Mouse (Mus musculus): ENCODE data around the gene Fgfr2. TPM values are rescaled to one million over a fixed set of nuclear protein-coding genes. Genes with fewer than 3 reads are reported as not detected.
A peak's percentile ranks its signal among the peaks of the same experiment; 100 is the strongest.

Fgfr2 gene
- polyA plus RNA-seq, 1 experiment from 2014 or later = 81.1 TPM

DNA sequence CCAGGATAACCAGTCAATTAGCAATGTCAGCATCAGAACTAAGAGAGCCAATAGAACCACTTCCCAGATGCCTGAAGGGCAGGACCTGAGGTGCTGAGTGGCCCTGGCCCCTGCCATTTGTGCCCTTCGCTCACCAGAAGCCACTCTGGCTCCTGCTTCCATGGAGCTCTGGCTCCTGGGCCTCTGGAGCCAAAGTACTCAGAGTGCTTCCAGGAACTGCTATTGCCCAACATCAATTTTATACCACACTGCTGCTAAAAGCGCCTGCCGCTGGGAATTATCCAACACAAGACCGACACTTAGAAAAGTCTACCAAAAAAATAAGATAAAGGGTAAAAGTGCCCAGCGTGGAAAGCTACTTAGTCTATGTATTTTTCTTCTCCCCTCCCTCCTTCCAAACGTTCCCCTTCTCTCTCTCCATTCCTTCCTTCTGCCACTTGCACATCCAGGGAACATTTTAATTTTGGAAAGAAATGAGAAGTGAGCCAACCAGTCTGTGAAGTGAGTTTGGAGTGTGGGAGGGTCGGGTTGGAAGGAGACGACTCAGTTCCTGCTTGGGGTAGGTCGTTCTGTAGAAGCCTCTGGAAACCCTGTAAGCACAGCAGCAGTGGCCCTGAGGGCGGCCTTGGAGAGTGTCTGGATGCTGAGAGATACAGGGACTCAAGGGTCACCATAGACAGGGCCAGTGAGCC, 1216.5 kb downstream of the Fgfr2 start:
- Histone ChIP-seq H3K9me3 (replicated peaks) (no peaks in the 10 kb centered on the region), H3K4me3 (no peak overlapping the region), H3K4me1 (no peaks in the 10 kb centered on the region), H3K27ac (no peak overlapping the region), H3K4me2 (replicated peaks) (no peak overlapping the region), H3K9ac (no peak overlapping the region), H3K27me3 (no peaks in the 10 kb centered on the region), H3K36me3 (no peaks in the 10 kb centered on the region)
- WGBS = 83% methylated on average over 10 of the region's 10 CpGs
- ATAC-seq (ENCODE audit: low FRiP score) = no peak

DNA sequence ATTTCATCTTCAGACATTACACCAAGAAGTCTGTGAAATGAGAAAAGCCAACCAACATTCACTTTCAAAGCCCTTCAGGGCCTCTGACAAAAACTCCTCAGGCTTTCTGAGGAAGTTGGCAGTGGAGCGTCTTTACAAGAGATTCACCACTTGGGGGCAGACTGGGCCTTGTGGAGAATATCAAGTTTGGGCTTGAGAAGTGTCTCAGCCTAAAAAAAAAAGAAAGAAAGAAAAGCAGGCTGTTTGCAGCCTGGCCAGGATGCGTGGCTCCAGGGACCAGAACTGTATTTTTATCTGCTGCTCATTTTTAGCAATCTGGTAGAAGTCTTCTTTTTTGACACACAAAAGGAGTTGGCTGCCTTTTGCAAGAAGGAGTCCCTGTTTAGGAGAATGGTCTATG, 1223.8 kb downstream of the Fgfr2 start:
- Histone ChIP-seq H3K4me1 (no peaks in the 10 kb centered on the region), H3K4me2 (replicated peaks) (no peak overlapping the region), H3K9me3 (replicated peaks) (peaks cover 3% of the 10 kb centered on the region; the same call in 1 of the 2 replicates), H3K27me3 (no peaks in the 10 kb centered on the region), H3K9ac (no peak overlapping the region), H3K4me3 (no peak overlapping the region), H3K27ac (no peak overlapping the region), H3K36me3 (no peaks in the 10 kb centered on the region)
- WGBS = 4% methylated on average over 2 of the region's 2 CpGs
- ATAC-seq (ENCODE audit: low FRiP score) = no peak

DNA sequence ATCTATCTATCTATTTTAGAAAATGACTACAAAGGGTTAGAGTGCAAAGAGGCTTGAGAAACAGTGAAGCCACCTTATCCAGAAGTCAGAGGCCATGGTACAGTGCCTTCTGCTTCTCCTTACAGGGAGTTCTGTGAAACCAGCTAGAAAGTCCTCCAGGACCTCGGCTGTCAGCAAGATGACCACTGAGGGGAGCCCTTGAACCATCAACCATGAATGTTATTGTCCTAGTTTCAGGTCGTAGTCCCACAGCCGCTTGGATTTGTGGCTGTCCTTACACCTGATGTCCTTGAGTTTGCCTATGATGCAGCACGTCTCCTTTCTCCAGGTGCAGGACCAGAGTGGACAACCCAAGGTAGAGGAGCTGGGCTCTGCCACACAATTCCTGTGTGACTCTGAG, 1225.9 kb downstream of the Fgfr2 start:
- Histone ChIP-seq H3K4me3 (no peak overlapping the region), H3K4me1 (no peaks in the 10 kb centered on the region), H3K9me3 (replicated peaks) (peaks cover 8% of the 10 kb centered on the region; the same call in 1 of the 2 replicates), H3K4me2 (replicated peaks) (no peak overlapping the region), H3K27me3 (no peaks in the 10 kb centered on the region), H3K9ac (no peak overlapping the region), H3K27ac (no peak overlapping the region), H3K36me3 (no peaks in the 10 kb centered on the region)
- 27% methylated on average over 4 of the region's 4 CpGs for WGBS
- no peak for ATAC-seq (ENCODE audit: low FRiP score)

DNA sequence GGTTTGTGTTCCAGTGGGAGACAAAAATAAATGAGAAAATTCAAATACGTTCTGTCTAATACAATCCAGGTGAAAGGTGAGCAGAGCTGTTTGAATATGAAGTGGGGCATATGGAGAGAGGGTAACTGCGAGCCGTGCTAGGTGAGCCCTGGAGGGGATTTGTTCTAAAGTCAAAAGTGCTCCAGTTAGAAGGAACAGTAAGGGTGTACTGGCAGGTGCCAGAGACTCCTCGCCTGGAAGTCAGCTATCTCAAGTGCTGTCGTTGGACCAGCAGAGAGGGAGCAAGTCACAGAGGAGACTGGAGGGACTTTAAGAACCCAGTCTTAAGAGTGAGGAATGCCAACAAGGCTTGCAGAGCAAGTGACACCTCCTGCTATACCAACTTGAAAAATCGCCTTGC, 1240.3 kb downstream of the Fgfr2 start:
- Histone ChIP-seq H3K27ac (no peak overlapping the region), H3K9me3 (replicated peaks) (no peaks in the 10 kb centered on the region), H3K27me3 (peaks cover 42% of the 10 kb centered on the region), H3K36me3 (no peaks in the 10 kb centered on the region), H3K4me2 (replicated peaks) (no peak overlapping the region), H3K4me1 (no peaks in the 10 kb centered on the region), H3K4me3 (no peak overlapping the region), H3K9ac (no peak overlapping the region)
- 68% methylated on average over 6 of the region's 6 CpGs for WGBS
- ATAC-seq (ENCODE audit: low FRiP score) = no peak

DNA sequence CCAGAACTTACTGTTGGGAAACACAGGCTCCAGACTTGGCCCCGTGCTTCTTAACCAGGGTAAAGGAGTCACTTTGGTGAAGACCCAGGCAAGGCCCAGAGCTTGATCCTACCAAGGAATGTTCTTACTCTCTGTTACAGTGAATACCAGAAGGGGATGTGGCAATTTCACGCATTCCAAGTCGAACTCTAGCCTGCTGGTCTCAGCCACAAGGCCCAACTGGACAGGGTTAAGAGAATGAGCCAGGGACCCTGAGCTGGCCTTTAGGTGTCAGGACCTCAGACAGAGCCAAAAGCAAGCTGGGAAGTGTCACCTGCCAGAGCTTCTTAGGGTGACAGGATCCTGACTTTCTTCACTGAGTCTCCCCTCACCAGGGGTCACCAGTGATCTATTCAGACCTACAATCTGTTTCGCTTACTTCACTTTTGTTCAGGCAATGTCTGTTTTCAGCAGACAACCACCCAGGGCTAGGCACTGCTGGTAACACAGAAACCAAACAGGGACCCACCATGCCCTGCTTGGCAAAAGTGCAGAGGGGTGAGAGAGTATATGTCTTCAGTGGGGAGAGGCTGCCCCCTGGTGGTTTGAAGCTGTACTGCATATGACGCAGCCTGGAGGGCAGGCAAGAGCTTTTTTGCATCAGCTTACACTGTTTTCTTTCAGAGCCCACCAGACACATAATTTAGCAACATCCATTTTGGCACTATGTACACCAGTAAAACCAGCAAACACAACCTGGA, 1241.1 kb downstream of the Fgfr2 start:
- no peak for ATAC-seq (ENCODE audit: low FRiP score)

DNA sequence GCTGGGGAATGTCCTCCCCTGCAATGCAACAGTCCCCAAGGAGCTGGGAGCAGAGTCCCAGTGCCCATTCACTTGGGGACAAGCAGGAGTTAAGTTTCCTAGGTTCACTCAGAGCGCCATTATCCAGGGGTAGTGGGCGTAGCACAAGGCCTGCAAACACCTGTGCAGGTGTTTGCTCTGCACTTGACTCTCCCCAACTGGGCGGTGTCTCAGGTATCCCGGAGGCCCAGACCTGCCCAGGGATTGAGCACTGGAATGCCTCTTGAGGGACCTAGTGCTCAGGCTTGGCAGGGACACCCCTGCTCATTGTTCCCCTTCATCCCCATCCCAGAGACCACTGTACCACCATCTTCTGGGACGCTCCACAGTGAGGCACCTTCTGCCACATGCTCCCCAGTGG, 1243.0 kb downstream of the Fgfr2 start:
- Histone ChIP-seq H3K4me2 (replicated peaks) (no peak overlapping the region), H3K27me3 (peaks cover 36% of the 10 kb centered on the region)
- 84% methylated on average over 5 of the region's 5 CpGs for WGBS

More for the DNA sequence above, 1241.1 kb downstream of the Fgfr2 start:
- no peak overlapping the region for H3K9ac ChIP-seq
- no peaks in the 10 kb centered on the region for H3K36me3 ChIP-seq
- H3K9me3 ChIP-seq (replicated peaks) = no peaks in the 10 kb centered on the region
- peaks cover 42% of the 10 kb centered on the region for H3K27me3 ChIP-seq
- WGBS = 48% methylated on average over 5 of the region's 5 CpGs
- no peaks in the 10 kb centered on the region for H3K4me1 ChIP-seq
- H3K27ac ChIP-seq = no peak overlapping the region
- H3K4me2 ChIP-seq (replicated peaks) = no peak overlapping the region
- no peak overlapping the region for H3K4me3 ChIP-seq

DNA sequence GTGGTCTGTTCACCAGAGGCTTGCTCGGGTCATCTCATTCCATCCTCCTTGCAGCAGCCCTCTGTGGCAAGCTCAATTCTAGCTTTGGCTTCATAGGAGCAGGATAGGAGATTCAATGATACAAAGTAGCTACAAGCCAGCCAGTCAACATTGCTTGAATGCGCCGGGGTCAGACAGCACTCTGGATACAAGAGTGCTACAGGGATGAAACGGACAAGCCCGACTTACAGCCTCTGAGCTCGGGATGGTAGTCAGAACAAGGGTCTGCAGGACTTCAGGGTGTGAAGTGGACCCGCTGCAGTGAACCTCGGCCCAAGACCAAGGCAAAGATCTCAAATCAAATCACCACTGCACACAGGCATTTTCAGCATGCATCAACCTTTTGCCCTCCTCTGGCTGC, 1244.3 kb downstream of the Fgfr2 start:
- H3K4me2 ChIP-seq (replicated peaks) = no peak overlapping the region
- ATAC-seq (ENCODE audit: low FRiP score) = no peak
- no peak overlapping the region for H3K9ac ChIP-seq
- H3K27me3 ChIP-seq = peaks cover 36% of the 10 kb centered on the region
- no peak overlapping the region for H3K27ac ChIP-seq
- H3K4me3 ChIP-seq = no peak overlapping the region
- no peaks in the 10 kb centered on the region for H3K36me3 ChIP-seq
- no peaks in the 10 kb centered on the region for H3K4me1 ChIP-seq
- H3K9me3 ChIP-seq (replicated peaks) = no peaks in the 10 kb centered on the region
- 77% methylated on average over 8 of the region's 8 CpGs for WGBS

More for the DNA sequence above, 1243.0 kb downstream of the Fgfr2 start:
- Histone ChIP-seq H3K4me1 (no peaks in the 10 kb centered on the region), H3K9me3 (replicated peaks) (no peaks in the 10 kb centered on the region), H3K36me3 (no peaks in the 10 kb centered on the region), H3K27ac (no peak overlapping the region), H3K9ac (no peak overlapping the region), H3K4me3 (no peak overlapping the region)
- no peak for ATAC-seq (ENCODE audit: low FRiP score)

DNA sequence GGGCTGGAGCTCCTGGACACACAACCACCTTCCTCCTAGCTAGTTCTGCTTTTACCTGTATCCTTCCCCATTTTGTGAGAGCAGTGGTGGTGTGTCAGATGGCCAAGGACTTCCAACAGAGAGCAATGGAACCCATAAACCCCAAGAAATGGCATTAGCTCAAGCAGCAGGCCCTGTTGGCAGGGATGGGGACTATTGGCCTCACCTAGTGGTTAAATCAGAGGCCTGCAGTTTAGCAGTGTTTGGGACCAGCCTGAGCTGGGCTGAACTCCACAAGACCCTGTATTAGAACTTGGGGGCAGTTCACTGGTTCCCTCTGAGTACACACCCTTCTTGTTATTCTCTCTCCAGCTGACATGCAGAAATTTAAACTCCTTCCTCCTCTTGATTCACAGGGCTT, 1262.0 kb downstream of the Fgfr2 start:
- Histone ChIP-seq H3K36me3 (no peaks in the 10 kb centered on the region), H3K9me3 (replicated peaks) (peaks cover 5% of the 10 kb centered on the region; the same call in 1 of the 2 replicates), H3K27me3 (peaks cover 3% of the 10 kb centered on the region; the same call in 1 of the 2 replicates), H3K4me2 (replicated peaks) (no peak overlapping the region), H3K27ac (no peak overlapping the region), H3K4me1 (no peaks in the 10 kb centered on the region), H3K9ac (no peak overlapping the region), H3K4me3 (no peak overlapping the region)
- ATAC-seq (ENCODE audit: low FRiP score) = no peak

DNA sequence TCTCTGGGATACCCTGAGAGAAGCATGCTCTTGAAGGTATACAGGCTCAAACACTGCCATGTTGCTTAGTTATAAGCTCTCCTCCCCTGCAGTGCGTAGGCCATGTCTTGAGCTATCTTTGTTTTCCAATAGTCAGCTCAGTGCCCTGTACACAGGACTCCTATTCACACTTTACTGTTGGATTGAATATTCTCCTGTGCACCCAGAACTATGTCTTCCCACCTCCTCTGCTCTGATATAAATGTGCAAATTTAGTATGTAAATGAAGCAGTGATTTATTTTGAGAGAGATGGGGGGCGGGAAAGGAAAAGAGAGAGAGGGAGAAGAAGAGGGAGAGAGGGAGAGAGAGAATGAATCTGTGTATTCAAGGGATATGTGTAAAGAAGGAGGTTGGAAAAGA, 1267.5 kb downstream of the Fgfr2 start:
- WGBS = 88% methylated on average over 2 of the region's 2 CpGs
- Histone ChIP-seq H3K36me3 (no peaks in the 10 kb centered on the region), H3K27me3 (no peaks in the 10 kb centered on the region; the same call in 1 of the 2 replicates), H3K4me3 (no peak overlapping the region), H3K9ac (no peak overlapping the region), H3K4me2 (replicated peaks) (no peak overlapping the region), H3K4me1 (peaks cover 3% of the 10 kb centered on the region; the same call in 1 of the 2 replicates), H3K9me3 (replicated peaks) (peaks cover 5% of the 10 kb centered on the region; the same call in 1 of the 2 replicates), H3K27ac (no peak overlapping the region)
- no peak for ATAC-seq (ENCODE audit: low FRiP score)

DNA sequence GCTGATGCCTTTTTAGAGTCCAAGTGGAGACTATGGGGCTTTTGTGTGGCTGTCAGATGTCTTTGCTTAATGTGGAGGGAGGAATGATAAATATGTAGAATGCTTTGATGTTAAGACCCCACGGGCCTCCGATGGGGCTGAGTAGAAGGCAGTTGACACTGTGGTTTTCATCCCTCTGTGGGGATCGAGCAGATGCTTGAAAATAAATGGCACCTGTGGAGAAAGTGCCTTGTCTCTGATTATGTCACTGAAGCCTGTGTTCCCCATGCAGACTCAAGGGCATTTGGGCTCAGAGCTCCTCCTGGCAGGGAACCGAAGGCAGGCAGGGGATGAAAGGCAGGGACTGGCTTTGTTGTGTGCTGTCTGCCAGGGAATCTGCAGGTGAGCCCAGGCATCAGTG, 1272.6 kb downstream of the Fgfr2 start:
- Histone ChIP-seq H3K27me3 (no peaks in the 10 kb centered on the region), H3K9ac (no peak overlapping the region), H3K4me3 (no peak overlapping the region), H3K4me1 (peaks cover 19% of the 10 kb centered on the region), H3K9me3 (replicated peaks) (no peaks in the 10 kb centered on the region), H3K4me2 (replicated peaks) (no peak overlapping the region), H3K36me3 (no peaks in the 10 kb centered on the region), H3K27ac (no peak overlapping the region)
- no peak for ATAC-seq (ENCODE audit: low FRiP score)
- 16% methylated on average over 4 of the region's 4 CpGs for WGBS

DNA sequence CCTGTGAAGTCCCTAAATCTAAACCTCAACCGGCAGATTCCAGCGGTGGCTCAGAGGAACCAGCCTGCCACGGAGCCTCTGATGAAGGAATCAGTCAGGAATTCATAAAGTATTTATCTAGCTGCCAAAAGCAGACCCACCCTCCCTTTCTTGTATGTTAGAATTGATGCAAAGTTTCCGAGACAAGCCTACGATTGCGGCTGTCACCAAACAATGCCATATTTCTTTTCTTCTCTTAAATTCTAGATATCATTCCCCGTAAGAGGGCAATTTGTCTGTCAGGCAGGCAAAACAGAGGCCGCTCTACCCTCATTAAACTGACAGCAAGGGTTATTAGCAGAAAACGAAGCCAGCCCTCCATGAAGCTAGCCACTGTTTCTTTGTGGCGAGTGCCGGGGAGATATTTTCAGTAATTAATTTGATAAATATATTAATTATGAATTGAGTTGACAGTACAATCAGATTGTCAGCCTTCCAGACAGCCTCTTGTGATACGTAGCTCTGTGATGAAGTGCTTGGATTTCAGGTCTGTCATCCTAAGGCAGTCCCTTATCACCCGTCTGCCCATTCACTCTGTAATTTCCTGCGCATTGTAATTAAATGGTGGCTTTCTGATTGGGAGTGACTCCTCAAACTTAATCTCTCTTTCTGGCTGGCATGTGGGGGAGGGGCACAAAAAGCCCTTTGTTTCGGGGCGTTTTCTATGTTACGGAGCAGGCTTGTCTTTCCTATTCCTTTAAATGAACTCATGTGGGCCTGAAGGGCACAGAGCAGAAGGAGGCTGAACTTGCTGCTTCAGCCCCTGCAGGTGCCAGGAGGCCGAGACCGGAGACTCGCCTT, 1276.9 kb downstream of the Fgfr2 start:
- Histone ChIP-seq H3K36me3 (no peaks in the 10 kb centered on the region), H3K4me3 (no peak overlapping the region), H3K4me1 (peaks cover 23% of the 10 kb centered on the region), H3K27ac (peak overlapping the region; percentile 66), H3K9me3 (replicated peaks) (no peaks in the 10 kb centered on the region), H3K27me3 (peaks cover 5% of the 10 kb centered on the region; the same call in 1 of the 2 replicates), H3K9ac (no peak overlapping the region), H3K4me2 (replicated peaks) (peak overlapping the region; percentile 6; the same call in 1 of the 2 replicates)
- ATAC-seq (ENCODE audit: low FRiP score) = 0 out of 2 replicates have a peak, but pooled peaks have one; percentile 61
- WGBS = 41% methylated on average over 20 of the region's 20 CpGs

DNA sequence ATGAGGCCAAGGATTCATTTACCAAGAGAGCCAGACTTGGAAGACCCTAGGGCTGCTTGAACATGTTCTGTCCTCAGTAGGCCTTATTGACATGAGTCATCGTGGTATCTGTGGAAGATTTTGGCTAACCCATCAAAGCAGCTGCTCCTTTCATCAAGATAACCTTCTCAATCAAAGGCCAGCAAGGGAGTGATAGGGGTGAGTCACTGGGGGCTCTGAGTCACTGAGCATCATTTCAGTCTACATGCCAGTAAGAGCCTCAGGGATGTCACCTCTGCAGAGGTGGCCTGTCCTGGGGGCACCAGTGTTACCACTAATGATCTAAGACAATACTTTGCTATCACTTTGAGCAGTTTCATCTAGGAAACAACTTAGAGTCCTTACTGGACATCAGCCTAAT, 1292.9 kb downstream of the Fgfr2 start:
- Histone ChIP-seq H3K27ac (no peak overlapping the region), H3K4me1 (no peaks in the 10 kb centered on the region), H3K4me2 (replicated peaks) (no peak overlapping the region), H3K4me3 (no peak overlapping the region), H3K9ac (no peak overlapping the region), H3K36me3 (no peaks in the 10 kb centered on the region), H3K9me3 (replicated peaks) (no peaks in the 10 kb centered on the region), H3K27me3 (peaks cover 2% of the 10 kb centered on the region; the same call in 1 of the 2 replicates)
- 85% methylated on average over 1 of the region's 1 CpGs for WGBS
- no peak for ATAC-seq (ENCODE audit: low FRiP score)

Data from hindbrain, embryonic 12.5 days (tissue).